Comparison of ENCODE assay signal across 8 mouse cellular contexts in the genomic region with DNA sequence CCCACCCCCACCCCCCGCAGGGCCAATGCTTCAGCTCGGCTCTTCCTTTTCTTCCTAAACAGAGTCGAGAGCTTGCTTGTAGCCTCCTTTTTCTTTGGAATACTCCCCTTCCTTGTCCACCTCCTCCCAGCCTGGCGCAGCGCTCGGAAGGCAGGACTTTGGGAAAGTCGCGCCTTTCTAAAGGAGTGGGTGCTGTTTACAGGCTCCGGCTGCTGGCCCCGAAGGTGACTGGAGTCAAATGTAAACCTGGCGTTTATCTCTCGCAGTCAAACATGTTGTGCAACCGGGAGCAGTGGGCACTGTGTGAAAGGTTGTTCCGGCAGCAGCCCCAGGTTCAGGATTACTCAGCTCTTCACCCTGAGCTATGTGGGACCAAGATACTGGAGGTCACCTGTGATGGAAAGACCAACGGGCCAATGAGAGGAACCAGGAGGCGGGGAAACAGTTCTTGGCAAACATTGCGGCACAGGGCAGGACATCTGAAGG. TPM values are rescaled to one million over a fixed set of nuclear protein-coding genes. Genes with fewer than 3 reads are reported as not detected.
DNase-seq lines count a peak whose midpoint lies in the region; ATAC-seq and TF ChIP-seq lines count a peak whose summit lies in the region.

No protein-coding gene starts in this region.

- H3K9me3 ChIP-seq in hindbrain, embryonic 14.5 days (ENCODE audit: control insufficient read depth, low read length): no peaks in the 10 kb centered on the region

- H3K27ac ChIP-seq in hindbrain, embryonic 14.5 days: no peak overlapping the region

- peak overlapping the region; percentile 43 for H3K4me3 ChIP-seq in hindbrain, embryonic 14.5 days (replicated peaks; ENCODE audit: low read length)

- peak; percentile 86 for DNase-seq in Patski (ENCODE audit: low read depth, low spot score)
- DNase-seq in cerebellum, postnatal 25 days: peak; percentile 96
- peak; percentile 92 for DNase-seq in frontal cortex, postnatal 25 days (ENCODE audit: low spot score in 2 of 2)
- DNase-seq in hindbrain, embryonic 14.5 days (ENCODE audit: low spot score): peak; percentile 90
- peak; percentile 87 to 89 for DNase-seq in layer of hippocampus, postnatal 36 days
- peak; percentile 99 for DNase-seq in lung, postnatal 36 days
- DNase-seq in retina, postnatal 1 day: peak; percentile 92
- DNase-seq in urinary bladder, adult 18-20 months (ENCODE audit: low spot score in 2 of 2): peak; percentile 94 to 99

- under 1% methylated on average over 17 of the region's 17 CpGs for WGBS in hindbrain, embryonic 14.5 days

- no peaks in the 10 kb centered on the region for H3K36me3 ChIP-seq in hindbrain, embryonic 14.5 days (replicated peaks; ENCODE audit: control insufficient read depth, insufficient read depth)

- no peaks in the 10 kb centered on the region for H3K4me1 ChIP-seq in hindbrain, embryonic 14.5 days (replicated peaks; ENCODE audit: control insufficient read depth, insufficient read depth, low read length)

- ATAC-seq in Patski: peak; percentile 98
- ATAC-seq in hindbrain, embryonic 14.5 days (ENCODE audit: low FRiP score): peak; percentile 97

- TF ChIP-seq CTCF in Patski (IDR thresholded peaks at IDR 0.05): no peak

- peak overlapping the region; percentile 57 for H3K4me2 ChIP-seq in hindbrain, embryonic 14.5 days (replicated peaks)

- POLR2A ChIA-PET in Patski (lab: Charles Lee): interaction anchor here (0.6 to 1.4 kb wide), 5 partner anchors 9 to 38 kb away, joined by 3 to 5 read pairs (median 3); partner anchors contain the start of gene Hectd1

- CTCF ChIA-PET in Patski (lab: Charles Lee): no interaction called here

- H3K27me3 ChIP-seq in Patski: no peaks in the 10 kb centered on the region
- no peaks in the 10 kb centered on the region for H3K27me3 ChIP-seq in hindbrain, embryonic 14.5 days (ENCODE audit: control insufficient read depth, insufficient read depth, low read length)

- H3K9ac ChIP-seq in hindbrain, embryonic 14.5 days: peak overlapping the region; percentile 55

- in situ Hi-C loops in Patski (cut with MboI; ENCODE audit: low pct_unique_long_range_greater_than_20kb): no loop called here

RNA-seq across cellular contexts. Expression of gene Hectd1, which starts 15.5 kb away (rescaled TPM):
- polyA plus RNA-seq in Patski (2021): 57.6 TPM
- 42.9 and 44.3 TPM in 2 replicates for polyA plus RNA-seq in hindbrain, embryonic 14.5 days (2014; fragmentation: Nextera tagmentation; extraction: Ambion mirVana)
- total RNA-seq in layer of hippocampus, postnatal 36 days (2021): 10 to 100 TPM; 84.0 to 85.7 TPM
